Mouse (Mus musculus) cerebellum, adult 2 months (tissue): ENCODE results near the gene Cd6.

Source experiments
- CTCF ChIP-seq: fragments of 200-500 bp; IDR thresholded peaks from 2 replicates; pipeline ENCODE4 v1.5.1; 2011; ENCODE audit warnings: low read depth, mild to moderate bottlenecking, control low read depth, low read length, moderate library complexity, borderline replicate concordance; ENCODE audit not compliant: insufficient read depth
- POLR2A ChIP-seq: fragments of 200-500 bp; IDR thresholded peaks from 2 replicates; pipeline ENCODE4 v1.6.1; 2011; ENCODE audit warnings: low read length, control low read depth, borderline replicate concordance; ENCODE audit not compliant: insufficient read depth

- no peak for TF ChIP-seq POLR2A
- no peak for TF ChIP-seq CTCF
Observed at GRCm38 (mm10) chr19:10758708-10759107, 71.2 kb downstream of the Cd6 start.
